Mouse (Mus musculus) kidney, embryonic 16.5 days (tissue): ENCODE data around the gene Serinc2. TPM values are rescaled to one million over a fixed set of nuclear protein-coding genes. Genes with fewer than 3 reads are reported as not detected.

ENCODE experiments used
- ATAC-seq: fragments of 200-750 bp; cut with Nextera tagmentation; 2 replicates; pipeline ENCODE4 v1.8.0; 2017; ENCODE audit warnings: moderate TSS enrichment; ENCODE audit not compliant: low FRiP score, low TSS enrichment
- H3K27ac ChIP-seq: fragments of 300-500 bp; sonication (generic); 2 replicates; pipeline ENCODE4 v1.5.1; 2014; ENCODE audit warnings: low read length
- H3K27me3 ChIP-seq: fragments of 300-500 bp; sonication (generic); 2 replicates; pipeline ENCODE4 v1.6.1; 2014; ENCODE audit warnings: low read length, control low read depth, mixed read lengths; ENCODE audit not compliant: insufficient read depth
- H3K36me3 ChIP-seq: fragments of 300-500 bp; sonication (generic); 2 replicates; pipeline ENCODE4 v1.6.1; 2014; ENCODE audit warnings: low read length, control low read depth, mixed read lengths; ENCODE audit not compliant: insufficient read depth
- H3K4me1 ChIP-seq: fragments of 300-500 bp; sonication (generic); 2 replicates; pipeline ENCODE4 v1.6.1; 2014; ENCODE audit warnings: low read length, control low read depth, mixed read lengths; ENCODE audit not compliant: insufficient read depth
- H3K4me2 ChIP-seq: fragments of 300-500 bp; sonication (generic); replicated peaks from 2 replicates; pipeline ENCODE4 v1.6.1; 2014; ENCODE audit warnings: low read depth, low read length
- H3K4me3 ChIP-seq: fragments of 300-500 bp; sonication (generic); 2 replicates; pipeline ENCODE4 v1.5.1; 2014; ENCODE audit warnings: mild to moderate bottlenecking, low read length
- H3K9ac ChIP-seq: fragments of 300-500 bp; sonication (generic); replicated peaks from 2 replicates; pipeline ENCODE4 v1.6.1; 2014; ENCODE audit warnings: low read length
- H3K9me3 ChIP-seq: fragments of 300-500 bp; sonication (generic); 2 replicates; pipeline ENCODE4 v1.6.1; 2016; ENCODE audit warnings: low read length, control low read depth
- WGBS: fragments of 180-500 bp; shearing (Covaris S2); extraction: QIAGEN DNeasy Blood & Tissue Kit; methylation state at CpG from one replicate; pipeline ENCODE4 v1.1.7; 2014; 5-methylcytosine and 5-hydroxymethylcytosine counted together
- polyA plus RNA-seq: library from polyadenylated mRNA; unstranded; fragments of >200 nt; fragmentation: Nextera tagmentation; extraction: Ambion mirVana; gene quantifications from 2 replicates; pipeline ENCODE4 v1.2.1, GENCODE M21; 2015

Serinc2 gene
- polyA plus RNA-seq, 1 experiment from 2014 or later, result 58.6 TPM

GRCm38 (mm10) chr4:130268736-130269135, 10.3 kb downstream of the Serinc2 start:
- no peak overlapping the region for H3K27ac ChIP-seq
- H3K27me3 ChIP-seq, result peaks cover 9% of the 10 kb centered on the region; the same call in 1 of the 2 replicates
- H3K4me2 ChIP-seq, result no peak overlapping the region
- no peak overlapping the region for H3K9ac ChIP-seq
- no peaks in the 10 kb centered on the region for H3K9me3 ChIP-seq
- H3K4me3 ChIP-seq, result no peak overlapping the region
- no peak for ATAC-seq
- peaks cover 22% of the 10 kb centered on the region for H3K4me1 ChIP-seq
- WGBS, result 84% methylated on average over 10 of the region's 10 CpGs
- no peaks in the 10 kb centered on the region for H3K36me3 ChIP-seq

- Histone ChIP-seq H3K4me3 (no peak overlapping the region), H3K4me1 (peaks cover 18% of the 10 kb centered on the region), H3K27me3 (peaks cover 4% of the 10 kb centered on the region; the same call in 1 of the 2 replicates), H3K4me2 (no peak overlapping the region), H3K9ac (no peak overlapping the region), H3K36me3 (0 out of 2 replicates have a peak, but pooled peaks cover 5% of the 10 kb centered on the region), H3K27ac (peak overlapping the region; percentile 13; the same call in 1 of the 2 replicates), H3K9me3 (0 out of 2 replicates have a peak, but pooled peaks cover 3% of the 10 kb centered on the region)
- ATAC-seq, result no peak
- 72% methylated on average over 7 of the region's 7 CpGs for WGBS
Observed at GRCm38 (mm10) chr4:130267069-130267468, 11.9 kb downstream of the Serinc2 start.

GRCm38 (mm10) chr4:130266601-130267000, 12.4 kb downstream of the Serinc2 start:
- H3K27ac ChIP-seq, result no peak overlapping the region
- ATAC-seq, result no peak
- no peak overlapping the region for H3K4me3 ChIP-seq
- H3K4me2 ChIP-seq, result no peak overlapping the region
- H3K9me3 ChIP-seq, result 0 out of 2 replicates have a peak, but pooled peaks cover 3% of the 10 kb centered on the region
- 0 out of 2 replicates have a peak, but pooled peaks cover 5% of the 10 kb centered on the region for H3K36me3 ChIP-seq
- H3K27me3 ChIP-seq, result peaks cover under 1% of the 10 kb centered on the region; the same call in 1 of the 2 replicates
- WGBS, result 39% methylated on average over 9 of the region's 9 CpGs
- no peak overlapping the region for H3K9ac ChIP-seq
- H3K4me1 ChIP-seq, result peaks cover 18% of the 10 kb centered on the region

- H3K9ac ChIP-seq, result peak overlapping the region; percentile 24; the same call in 1 of the 2 replicates
- H3K27ac ChIP-seq, result no peak overlapping the region
- H3K27me3 ChIP-seq, result no peaks in the 10 kb centered on the region
- WGBS, result 25% methylated on average over 24 of the region's 24 CpGs
- H3K4me2 ChIP-seq, result peak overlapping the region; percentile 40
- H3K36me3 ChIP-seq, result 0 out of 2 replicates have a peak, but pooled peaks cover 5% of the 10 kb centered on the region
- H3K4me3 ChIP-seq, result no peak overlapping the region
- peak; percentile 57 for ATAC-seq
- 0 out of 2 replicates have a peak, but pooled peaks cover 3% of the 10 kb centered on the region for H3K9me3 ChIP-seq
- H3K4me1 ChIP-seq, result peaks cover 18% of the 10 kb centered on the region
Observed at GRCm38 (mm10) chr4:130264698-130265349, 14.2 kb downstream of the Serinc2 start.

GRCm38 (mm10) chr4:130264131-130264530, 14.9 kb downstream of the Serinc2 start:
- no peaks in the 10 kb centered on the region for H3K27me3 ChIP-seq
- H3K27ac ChIP-seq, result no peak overlapping the region
- no peak overlapping the region for H3K4me3 ChIP-seq
- peak; percentile 55 for ATAC-seq
- H3K4me2 ChIP-seq, result peak overlapping the region; percentile 40
- WGBS, result 11% methylated on average over 11 of the region's 11 CpGs
- H3K9ac ChIP-seq, result peak overlapping the region; percentile 24; the same call in 1 of the 2 replicates
- H3K4me1 ChIP-seq, result peaks cover 18% of the 10 kb centered on the region
- H3K9me3 ChIP-seq, result 0 out of 2 replicates have a peak, but pooled peaks cover 3% of the 10 kb centered on the region
- H3K36me3 ChIP-seq, result 0 out of 2 replicates have a peak, but pooled peaks cover 5% of the 10 kb centered on the region

GRCm38 (mm10) chr4:130260406-130260805, 18.6 kb downstream of the Serinc2 start:
- ATAC-seq, result no peak
- no peak overlapping the region for H3K27ac ChIP-seq
- H3K4me2 ChIP-seq, result no peak overlapping the region
- WGBS, result 37% methylated on average over 5 of the region's 5 CpGs
- H3K27me3 ChIP-seq, result no peaks in the 10 kb centered on the region
- H3K36me3 ChIP-seq, result 0 out of 2 replicates have a peak, but pooled peaks cover 5% of the 10 kb centered on the region
- H3K4me1 ChIP-seq, result peaks cover 15% of the 10 kb centered on the region
- H3K9me3 ChIP-seq, result 0 out of 2 replicates have a peak, but pooled peaks cover 3% of the 10 kb centered on the region
- no peak overlapping the region for H3K9ac ChIP-seq
- no peak overlapping the region for H3K4me3 ChIP-seq

- Histone ChIP-seq H3K27me3 (0 out of 2 replicates have a peak, but pooled peaks cover 3% of the 10 kb centered on the region), H3K4me1 (no peaks in the 10 kb centered on the region), H3K9ac (no peak overlapping the region), H3K27ac (no peak overlapping the region), H3K4me2 (no peak overlapping the region), H3K9me3 (no peaks in the 10 kb centered on the region), H3K4me3 (no peak overlapping the region), H3K36me3 (0 out of 2 replicates have a peak, but pooled peaks cover 4% of the 10 kb centered on the region)
- WGBS, result 70% methylated on average over 8 of the region's 8 CpGs
- ATAC-seq, result no peak
Observed at GRCm38 (mm10) chr4:130252441-130253157, 26.4 kb downstream of the Serinc2 start.

- no peak overlapping the region for H3K4me3 ChIP-seq
Observed at GRCm38 (mm10) chr4:130251763-130252162, 27.2 kb downstream of the Serinc2 start.

GRCm38 (mm10) chr4:130251172-130251705, 27.8 kb downstream of the Serinc2 start:
- Histone ChIP-seq H3K4me2 (no peak overlapping the region), H3K27ac (no peak overlapping the region), H3K4me1 (no peaks in the 10 kb centered on the region), H3K27me3 (peaks cover 9% of the 10 kb centered on the region; the same call in 1 of the 2 replicates), H3K9ac (no peak overlapping the region), H3K4me3 (no peak overlapping the region), H3K9me3 (no peaks in the 10 kb centered on the region), H3K36me3 (0 out of 2 replicates have a peak, but pooled peaks cover 4% of the 10 kb centered on the region)
- WGBS, result 29% methylated on average over 7 of the region's 7 CpGs
- no peak for ATAC-seq

More at GRCm38 (mm10) chr4:130251763-130252162, 27.2 kb downstream of the Serinc2 start:
- Histone ChIP-seq H3K4me2 (no peak overlapping the region), H3K4me1 (no peaks in the 10 kb centered on the region), H3K27ac (no peak overlapping the region), H3K27me3 (peaks cover 4% of the 10 kb centered on the region; the same call in 1 of the 2 replicates), H3K36me3 (0 out of 2 replicates have a peak, but pooled peaks cover 4% of the 10 kb centered on the region), H3K9me3 (no peaks in the 10 kb centered on the region), H3K9ac (no peak overlapping the region)
- no peak for ATAC-seq
- WGBS, result 50% methylated on average over 3 of the region's 3 CpGs
